Mouse (Mus musculus) limb, embryonic 11.5 days (tissue): ENCODE measurements around the gene Iqschfp. TPM values are rescaled to one million over a fixed set of nuclear protein-coding genes. Genes with fewer than 3 reads are reported as not detected.

Experiments
- ATAC-seq: fragments of 200-750 bp; cut with Nextera tagmentation; 2 replicates; pipeline ENCODE4 v1.8.0; 2017; ENCODE audit warnings: low read depth; ENCODE audit not compliant: insufficient number of reproducible peaks, low FRiP score, low TSS enrichment
- DNase-seq: peaks from one replicate; pipeline ENCODE4 v3.0.0-alpha.2; 2015; ENCODE audit warnings: low spot score
- H3K27ac ChIP-seq: fragments of 300-500 bp; sonication (generic); replicated peaks from 2 replicates; pipeline ENCODE4 v1.5.1; 2014; ENCODE audit warnings: low read depth, mild to moderate bottlenecking, low read length
- H3K27me3 ChIP-seq: fragments of 300-500 bp; sonication (generic); 2 replicates; pipeline ENCODE4 v1.6.1; 2014; ENCODE audit warnings: mild to moderate bottlenecking, low read length, mixed read lengths; ENCODE audit not compliant: control insufficient read depth, insufficient read depth
- H3K36me3 ChIP-seq: fragments of 300-500 bp; sonication (generic); 2 replicates; pipeline ENCODE4 v1.6.1; 2014; ENCODE audit warnings: mild to moderate bottlenecking, low read length, moderate library complexity, mixed read lengths; ENCODE audit not compliant: control insufficient read depth, insufficient read depth
- H3K4me1 ChIP-seq: fragments of 300-500 bp; sonication (generic); 2 replicates; pipeline ENCODE4 v1.6.1; 2014; ENCODE audit warnings: low read length, mixed read lengths; ENCODE audit not compliant: control insufficient read depth, insufficient read depth
- H3K4me2 ChIP-seq: fragments of 300-500 bp; sonication (generic); 2 replicates; pipeline ENCODE4 v1.6.1; 2014; ENCODE audit warnings: low read depth, mild to moderate bottlenecking, moderate library complexity; ENCODE audit not compliant: severe bottlenecking
- H3K4me3 ChIP-seq: fragments of 300-500 bp; sonication (generic); 2 replicates; pipeline ENCODE4 v1.5.1; 2014; ENCODE audit warnings: low read depth, low read length
- H3K9ac ChIP-seq: fragments of 300-500 bp; sonication (generic); 2 replicates; pipeline ENCODE4 v1.6.1; 2014; ENCODE audit warnings: mild to moderate bottlenecking, low read length
- H3K9me3 ChIP-seq: fragments of 300-500 bp; sonication (generic); 2 replicates; pipeline ENCODE4 v1.6.1; 2016; ENCODE audit warnings: low read length; ENCODE audit not compliant: control insufficient read depth
- WGBS: fragments of 180-500 bp; shearing (Covaris S2); extraction: QIAGEN DNeasy Blood & Tissue Kit; methylation state at CpG from one replicate; pipeline ENCODE4 v1.1.7; 2014; 5-methylcytosine and 5-hydroxymethylcytosine counted together
- polyA plus RNA-seq: library from polyadenylated mRNA; unstranded; fragments of >200 nt; fragmentation: Nextera tagmentation; extraction: Ambion mirVana; gene quantifications from 2 replicates; pipeline ENCODE4 v1.2.1, GENCODE M21; 2014

Iqschfp gene
- polyA plus RNA-seq, 1 experiment from 2014 or later, result 0.56 TPM

- H3K4me3 ChIP-seq, result no peak overlapping the region
- 93% methylated on average over 6 of the region's 6 CpGs for WGBS
- H3K4me1 ChIP-seq, result no peaks in the 10 kb centered on the region
- H3K27ac ChIP-seq, result no peak overlapping the region
- no peak overlapping the region for H3K9ac ChIP-seq
- H3K9me3 ChIP-seq, result no peaks in the 10 kb centered on the region
- H3K36me3 ChIP-seq, result no peaks in the 10 kb centered on the region
- ATAC-seq, result no peak
- H3K27me3 ChIP-seq, result no peaks in the 10 kb centered on the region
- no peak for DNase-seq
- H3K4me2 ChIP-seq, result no peak overlapping the region
Observed at GRCm38 (mm10) chr3:67961934-67962639, 70.1 kb downstream of the Iqschfp start.

GRCm38 (mm10) chr3:67974340-67974998 lies 82.4 kb downstream of the Iqschfp start:
- Histone ChIP-seq H3K4me1 (no peaks in the 10 kb centered on the region), H3K27me3 (no peaks in the 10 kb centered on the region), H3K36me3 (no peaks in the 10 kb centered on the region), H3K4me2 (no peak overlapping the region), H3K27ac (no peak overlapping the region), H3K9me3 (no peaks in the 10 kb centered on the region), H3K4me3 (no peak overlapping the region), H3K9ac (no peak overlapping the region)
- DNase-seq (no peak), ATAC-seq (no peak)
- 94% methylated on average over 2 of the region's 2 CpGs for WGBS

GRCm38 (mm10) chr3:67980006-67980405 lies 88.0 kb downstream of the Iqschfp start:
- Histone ChIP-seq H3K9ac (no peak overlapping the region), H3K27ac (no peak overlapping the region), H3K4me2 (no peak overlapping the region), H3K36me3 (no peaks in the 10 kb centered on the region), H3K4me3 (no peak overlapping the region), H3K9me3 (no peaks in the 10 kb centered on the region), H3K27me3 (no peaks in the 10 kb centered on the region), H3K4me1 (no peaks in the 10 kb centered on the region)
- ATAC-seq, result no peak
- DNase-seq, result no peak
- 75% methylated on average over 1 of the region's 1 CpGs for WGBS

- ATAC-seq (no peak), DNase-seq (peak; percentile 24)
- Histone ChIP-seq H3K4me3 (no peak overlapping the region), H3K9me3 (no peaks in the 10 kb centered on the region), H3K4me1 (no peaks in the 10 kb centered on the region), H3K4me2 (no peak overlapping the region), H3K27ac (no peak overlapping the region), H3K27me3 (no peaks in the 10 kb centered on the region), H3K9ac (no peak overlapping the region), H3K36me3 (no peaks in the 10 kb centered on the region)
- 41% methylated on average over 12 of the region's 12 CpGs for WGBS
Observed at GRCm38 (mm10) chr3:67983329-67983728, 91.3 kb downstream of the Iqschfp start.

- H3K4me2 ChIP-seq, result no peak overlapping the region
- 83% methylated on average over 4 of the region's 4 CpGs for WGBS
- no peak overlapping the region for H3K9ac ChIP-seq
- no peaks in the 10 kb centered on the region for H3K27me3 ChIP-seq
- no peak for DNase-seq
- H3K9me3 ChIP-seq, result no peaks in the 10 kb centered on the region
- no peak overlapping the region for H3K27ac ChIP-seq
- no peak for ATAC-seq
- no peaks in the 10 kb centered on the region for H3K4me1 ChIP-seq
- no peak overlapping the region for H3K4me3 ChIP-seq
- H3K36me3 ChIP-seq, result no peaks in the 10 kb centered on the region
Observed at GRCm38 (mm10) chr3:68002415-68002814, 110.4 kb downstream of the Iqschfp start.

- no peak overlapping the region for H3K4me2 ChIP-seq
- H3K9ac ChIP-seq, result no peak overlapping the region
- H3K4me3 ChIP-seq, result no peak overlapping the region
- no peak overlapping the region for H3K27ac ChIP-seq
- no peaks in the 10 kb centered on the region for H3K36me3 ChIP-seq
- H3K9me3 ChIP-seq, result no peaks in the 10 kb centered on the region
- H3K4me1 ChIP-seq, result no peaks in the 10 kb centered on the region
- ATAC-seq (no peak), DNase-seq (no peak)
- H3K27me3 ChIP-seq, result no peaks in the 10 kb centered on the region
Observed at GRCm38 (mm10) chr3:68012342-68012741, 120.3 kb downstream of the Iqschfp start.

GRCm38 (mm10) chr3:68015786-68016185 lies 123.8 kb downstream of the Iqschfp start:
- Histone ChIP-seq H3K9me3 (no peaks in the 10 kb centered on the region), H3K9ac (no peak overlapping the region), H3K27me3 (no peaks in the 10 kb centered on the region), H3K27ac (no peak overlapping the region), H3K4me3 (no peak overlapping the region), H3K36me3 (no peaks in the 10 kb centered on the region), H3K4me1 (no peaks in the 10 kb centered on the region), H3K4me2 (no peak overlapping the region)
- WGBS, result 57% methylated on average over 1 of the region's 1 CpGs
- DNase-seq (no peak), ATAC-seq (no peak)

GRCm38 (mm10) chr3:68019401-68019800 lies 127.4 kb downstream of the Iqschfp start:
- H3K9ac ChIP-seq, result no peak overlapping the region
- H3K36me3 ChIP-seq, result no peaks in the 10 kb centered on the region
- H3K4me3 ChIP-seq, result no peak overlapping the region
- no peaks in the 10 kb centered on the region for H3K27me3 ChIP-seq
- ATAC-seq (no peak), DNase-seq (no peak)
- no peak overlapping the region for H3K27ac ChIP-seq
- 76% methylated on average over 4 of the region's 4 CpGs for WGBS
- H3K4me1 ChIP-seq, result no peaks in the 10 kb centered on the region
- H3K9me3 ChIP-seq, result no peaks in the 10 kb centered on the region
- H3K4me2 ChIP-seq, result no peak overlapping the region
